Mouse (Mus musculus): ENCODE data around the gene Il11. TPM values are rescaled to one million over a fixed set of nuclear protein-coding genes. Genes with fewer than 3 reads are reported as not detected.

The Il11 gene
- not detected for polyA plus RNA-seq (2014; fragmentation: Illumina TruSeq; extraction: RNeasy Lipid Tissue Mini Kit (QIAGEN cat#74804); ENCODE audit: low read depth, low replicate concordance)

DNA sequence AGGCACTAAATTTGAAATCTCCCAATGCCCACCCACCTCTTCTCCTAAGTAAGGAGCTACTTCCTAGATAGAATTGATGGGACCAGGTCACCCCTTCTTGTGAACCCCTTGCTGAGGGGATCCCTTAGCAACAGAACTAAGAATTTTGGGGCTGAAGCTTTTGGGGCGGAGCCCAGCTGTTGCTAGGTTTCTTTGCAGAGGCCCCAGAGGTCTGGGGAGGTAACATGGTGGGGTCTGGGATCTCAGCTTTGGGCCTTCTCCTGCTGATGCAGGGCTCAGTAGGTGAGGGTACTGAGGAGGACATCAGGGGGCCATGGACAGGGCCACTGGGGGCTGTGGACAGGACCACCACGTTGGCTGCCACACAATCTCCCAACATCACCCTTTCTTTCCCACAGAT is at the start of gene Il11, which contains the start of gene Tmem190:
Gene Il11, minus strand, starts transcription at position 101 of the 400 bp plus-strand sequence.
Gene Tmem190, plus strand, starts transcription at position 179 of the 400 bp plus-strand sequence.

DNA sequence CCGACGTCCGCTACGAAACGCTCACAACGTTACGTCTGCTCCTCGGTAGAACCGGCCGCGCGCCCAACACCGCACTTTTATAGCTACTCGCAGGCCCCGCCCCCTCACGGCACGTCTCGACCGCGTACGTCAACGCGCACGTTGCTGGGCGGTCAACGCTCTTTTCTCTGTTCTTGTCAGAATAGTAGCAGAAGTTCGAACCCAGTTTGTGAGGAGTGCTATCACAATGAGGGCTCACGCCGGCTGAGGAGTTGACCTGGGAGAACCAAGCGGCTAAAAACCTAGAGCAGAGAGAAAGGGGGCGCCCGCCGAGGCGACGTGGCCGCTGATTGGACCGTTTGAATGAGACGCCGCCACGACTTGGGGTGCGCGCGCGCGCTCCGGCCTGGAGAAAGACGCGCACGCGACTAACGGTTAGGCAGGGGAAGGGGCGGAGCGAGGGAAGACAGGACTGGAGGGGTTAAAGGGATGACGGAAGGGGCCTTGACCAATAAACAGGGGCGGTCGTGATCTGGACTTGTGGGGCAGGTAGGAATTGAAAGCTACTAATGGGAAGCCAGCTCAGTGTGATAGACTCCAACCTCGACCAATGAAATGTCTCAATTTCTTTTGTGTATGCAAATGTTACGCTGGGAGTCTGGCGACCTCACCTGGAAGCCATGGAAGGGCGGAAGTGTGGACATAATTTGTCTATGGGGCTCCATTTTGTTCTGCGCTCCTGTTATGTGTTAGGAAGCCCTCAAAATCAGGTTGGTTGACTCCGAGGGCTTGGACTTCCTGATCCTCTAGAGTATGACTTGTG is 29.8 kb upstream of the Il11 start, which contains the start of gene Ube2s:
Gene Ube2s, minus strand, starts transcription at position 288 of the 802 bp plus-strand sequence.

DNA sequence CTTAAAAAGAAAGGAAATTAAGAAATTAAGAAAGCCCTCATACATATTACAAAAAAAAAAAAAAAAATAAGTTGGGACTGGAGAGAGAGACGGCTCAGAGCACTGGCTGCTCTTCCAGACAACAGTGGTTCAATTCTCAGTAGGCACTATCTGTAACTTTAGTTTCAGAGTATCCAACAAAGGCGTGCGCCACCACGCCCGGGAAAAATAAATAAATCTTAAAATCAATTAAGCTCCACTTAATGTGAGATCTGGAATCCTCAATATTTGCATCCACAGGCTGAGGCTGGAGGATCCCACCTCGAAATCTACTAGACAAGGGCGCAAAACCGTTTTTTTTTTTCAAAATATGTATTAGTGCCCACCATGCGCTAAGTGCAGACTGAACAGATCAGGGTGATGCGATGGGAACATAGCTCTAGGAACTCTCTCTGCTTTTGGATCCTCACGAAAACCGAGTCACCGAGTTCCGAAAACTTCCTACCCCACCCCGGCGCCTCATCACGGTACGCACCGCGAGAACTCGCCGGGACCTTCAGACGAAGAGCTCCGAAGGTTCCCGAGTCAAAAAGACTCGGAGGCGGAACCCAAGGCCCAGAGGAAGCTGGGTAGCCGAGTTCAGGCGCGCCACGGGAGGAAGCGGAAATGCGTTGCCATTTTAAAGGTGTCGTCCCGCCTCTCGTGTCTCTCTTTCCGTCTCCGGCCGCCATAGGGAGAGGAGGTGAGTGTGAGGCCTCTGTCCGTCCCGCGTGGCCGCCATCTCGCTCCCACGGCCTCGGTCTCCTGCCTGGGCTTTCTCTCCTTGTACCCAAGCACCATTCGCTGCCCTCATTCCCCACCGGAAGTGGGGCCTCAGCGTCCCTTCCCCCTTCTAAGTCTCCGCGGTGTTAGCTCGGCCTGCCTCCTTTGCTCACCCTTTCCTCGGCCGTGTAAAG is 9.9 kb upstream of the Il11 start, which contains the start of gene Rpl28:
Gene Rpl28, plus strand, starts transcription at position 597 of the 935 bp plus-strand sequence.

DNA sequence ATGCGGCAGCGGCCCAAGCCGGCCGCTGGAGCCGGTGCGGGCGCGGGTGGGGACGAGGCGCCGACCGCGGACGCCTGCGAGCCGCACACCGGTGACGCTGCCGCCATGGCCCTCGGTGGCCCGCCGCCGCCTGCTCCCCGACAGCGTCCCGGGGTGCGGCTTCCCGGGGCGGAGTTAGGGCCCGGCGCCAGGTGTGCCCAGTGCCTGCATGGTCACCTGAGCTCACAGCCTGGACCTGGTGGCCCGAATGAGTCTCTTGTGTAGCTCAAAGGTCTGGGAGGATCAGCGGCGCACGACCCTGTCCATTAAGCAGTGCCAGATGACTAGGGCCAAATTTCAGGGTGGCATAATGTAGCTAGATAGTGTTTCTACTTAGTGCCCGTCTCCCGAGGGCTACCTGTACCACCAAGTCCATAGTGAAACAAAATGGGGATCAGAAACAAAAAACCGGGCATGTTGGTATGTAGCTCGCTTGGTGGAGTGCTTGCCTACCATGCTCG is 6.8 kb upstream of the Il11 start, which contains the start of gene Tmem238:
Gene Tmem238, minus strand, starts transcription at position 221 of the 500 bp plus-strand sequence.

DNA sequence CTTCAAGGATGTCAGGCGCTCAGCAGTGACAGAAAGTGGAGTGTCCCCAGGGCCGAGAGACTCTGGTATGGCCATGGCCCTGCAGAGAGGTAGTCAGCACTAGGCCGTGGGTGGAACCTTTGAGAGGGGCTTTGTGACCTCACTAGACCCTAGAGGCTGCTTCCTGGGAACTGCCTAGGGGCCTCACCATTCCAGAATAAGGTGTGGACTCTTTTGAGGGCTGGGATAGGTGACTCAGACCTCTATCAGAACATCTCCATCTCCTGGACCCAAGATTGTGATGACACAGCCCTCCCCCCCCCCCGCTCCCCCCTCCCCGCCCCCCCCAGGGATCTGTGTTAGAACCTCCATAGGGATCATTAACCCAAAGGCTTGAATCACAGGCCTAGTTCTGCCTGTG is 11.5 kb downstream of the Il11 start, which contains the start of gene Fam71e2:
Gene Fam71e2, minus strand, starts transcription at position 101 of the 400 bp plus-strand sequence.

DNA sequence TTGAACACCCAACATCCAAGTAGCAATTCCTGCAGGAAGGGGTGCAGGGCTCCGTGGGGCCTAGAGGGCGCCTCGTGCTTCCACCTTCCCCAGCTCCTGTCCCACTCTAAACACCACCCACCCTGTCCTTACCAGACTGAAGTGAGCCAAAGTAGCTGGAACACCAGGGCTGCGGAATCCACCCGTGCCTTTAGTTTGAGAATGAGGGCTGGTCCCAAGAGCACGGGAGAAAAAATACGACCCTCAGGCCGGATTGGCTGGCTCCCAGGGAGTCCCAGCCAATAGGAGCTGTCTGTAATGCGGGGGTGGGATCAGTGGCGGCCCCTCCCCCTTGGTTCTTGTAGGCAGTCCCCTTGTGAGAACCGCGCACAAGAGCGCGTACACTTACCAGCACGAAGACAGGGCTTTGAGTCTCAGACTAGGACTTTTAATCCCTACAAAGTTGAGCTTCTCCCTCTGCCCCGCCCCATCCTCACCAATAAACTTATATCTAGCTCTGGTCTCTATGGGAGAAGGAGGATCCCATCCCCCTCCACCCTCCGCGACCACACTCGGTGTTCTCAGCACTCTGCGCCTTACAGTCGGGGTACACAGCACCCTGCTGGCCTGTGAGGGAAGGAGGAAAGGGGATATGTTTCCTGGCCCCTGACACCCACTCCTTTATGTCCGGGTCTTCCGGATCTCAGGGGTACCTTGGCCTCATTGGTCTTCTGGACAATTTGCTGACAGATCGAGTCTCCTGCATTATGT is 29.7 kb downstream of the Il11 start, which contains the start of gene Cox6b2:
Gene Cox6b2, minus strand, starts transcription at position 274 of the 750 bp plus-strand sequence.

DNA sequence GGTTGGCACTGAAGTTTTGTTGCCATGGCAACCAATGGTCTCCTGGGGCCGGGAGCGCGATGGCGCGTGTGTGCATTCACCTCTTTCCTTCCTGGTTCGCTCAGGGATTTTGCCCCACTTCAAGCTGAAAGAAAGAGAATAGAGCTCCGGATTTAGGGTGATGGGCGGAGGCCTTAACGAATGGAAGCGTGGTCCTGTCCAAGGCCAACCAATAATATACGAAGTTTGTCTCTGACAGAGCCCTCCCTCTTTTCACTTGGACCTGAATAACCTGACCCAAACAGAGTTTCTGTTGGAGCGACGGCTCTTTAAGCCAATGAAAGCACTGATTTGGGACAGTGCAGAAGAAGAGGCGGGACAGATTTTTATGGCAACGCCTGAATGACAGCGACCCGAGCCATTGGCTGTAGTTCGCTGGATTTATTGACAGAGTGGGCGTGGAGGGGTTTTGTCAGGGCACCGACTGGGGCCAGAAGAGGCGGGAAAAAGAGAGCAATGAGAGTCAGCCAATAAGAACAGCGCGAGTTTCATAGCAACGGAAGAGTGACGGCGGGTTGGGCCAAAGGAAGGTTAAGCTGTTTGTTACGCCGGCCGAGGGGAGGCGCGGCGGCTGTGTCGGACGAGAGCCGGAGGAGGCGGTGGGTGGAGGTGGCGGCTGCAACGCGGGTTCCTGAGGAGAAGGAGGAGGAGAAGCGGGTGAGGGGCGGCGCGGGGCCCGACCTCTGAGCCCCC is 42.9 kb downstream of the Il11 start, which contains the start of gene Kmt5c:
Gene Kmt5c, plus strand, starts transcription at position 572 of the 732 bp plus-strand sequence.

DNA sequence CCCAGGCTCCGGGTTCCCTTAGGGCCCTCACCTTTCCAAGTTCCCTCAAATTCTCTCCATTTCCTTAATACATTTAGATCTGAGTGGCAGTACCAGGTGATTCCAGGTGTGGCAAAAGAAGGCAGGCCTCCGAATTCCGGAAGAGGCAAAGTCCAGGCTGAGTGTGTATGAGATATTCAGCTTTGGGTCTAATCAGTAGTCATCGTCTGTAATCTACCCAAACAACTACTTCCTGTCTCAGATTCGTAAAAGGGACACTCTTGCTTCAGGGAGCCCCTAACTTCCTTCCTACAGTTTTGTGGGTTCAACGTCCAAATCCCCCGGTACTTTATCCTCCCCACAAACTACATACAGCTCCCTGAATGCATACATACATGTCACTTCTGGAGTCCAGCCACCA is 57.5 kb downstream of the Il11 start, which contains the start of gene Tmem150b:
Gene Tmem150b, minus strand, starts transcription at position 81 of the 400 bp plus-strand sequence.

Other genes with a start within 250 kb of the Il11 start
- gene Syt5, start 235.3 kb downstream of the Il11 start, polyA plus RNA-seq (2014; fragmentation: Illumina TruSeq; extraction: RNeasy Lipid Tissue Mini Kit (QIAGEN cat#74804); ENCODE audit: low read depth, low replicate concordance), result 1.2 TPM
- not detected for gene Ptprh, start 178.8 kb downstream of the Il11 start, polyA plus RNA-seq (2014; fragmentation: Illumina TruSeq; extraction: RNeasy Lipid Tissue Mini Kit (QIAGEN cat#74804); ENCODE audit: low read depth, low replicate concordance)
- 0.99 TPM for gene Tmem86b, start 151.4 kb downstream of the Il11 start, polyA plus RNA-seq (2014; fragmentation: Illumina TruSeq; extraction: RNeasy Lipid Tissue Mini Kit (QIAGEN cat#74804); ENCODE audit: low read depth, low replicate concordance)
- 11.8 TPM for gene Ppp6r1, start 123.8 kb downstream of the Il11 start, polyA plus RNA-seq (2014; fragmentation: Illumina TruSeq; extraction: RNeasy Lipid Tissue Mini Kit (QIAGEN cat#74804); ENCODE audit: low read depth, low replicate concordance)
- gene Hspbp1, start 97.8 kb downstream of the Il11 start, polyA plus RNA-seq (2014; fragmentation: Illumina TruSeq; extraction: RNeasy Lipid Tissue Mini Kit (QIAGEN cat#74804); ENCODE audit: low read depth, low replicate concordance), result not detected
- 0.35 TPM for gene Brsk1, start 92.3 kb downstream of the Il11 start, polyA plus RNA-seq (2014; fragmentation: Illumina TruSeq; extraction: RNeasy Lipid Tissue Mini Kit (QIAGEN cat#74804); ENCODE audit: low read depth, low replicate concordance)
- not detected for gene Tmem150b, start 57.6 kb downstream of the Il11 start, polyA plus RNA-seq (2014; fragmentation: Illumina TruSeq; extraction: RNeasy Lipid Tissue Mini Kit (QIAGEN cat#74804); ENCODE audit: low read depth, low replicate concordance)
- 1.4 TPM for gene Kmt5c, start 42.7 kb downstream of the Il11 start, polyA plus RNA-seq (2014; fragmentation: Illumina TruSeq; extraction: RNeasy Lipid Tissue Mini Kit (QIAGEN cat#74804); ENCODE audit: low read depth, low replicate concordance)
- not detected for gene Cox6b2, start 29.8 kb downstream of the Il11 start, polyA plus RNA-seq (2014; fragmentation: Illumina TruSeq; extraction: RNeasy Lipid Tissue Mini Kit (QIAGEN cat#74804); ENCODE audit: low read depth, low replicate concordance)
- not detected for gene Fam71e2, start 11.6 kb downstream of the Il11 start, polyA plus RNA-seq (2014; fragmentation: Illumina TruSeq; extraction: RNeasy Lipid Tissue Mini Kit (QIAGEN cat#74804); ENCODE audit: low read depth, low replicate concordance)
- not detected for gene Tmem190, start 78 bp upstream of the Il11 start, polyA plus RNA-seq (2014; fragmentation: Illumina TruSeq; extraction: RNeasy Lipid Tissue Mini Kit (QIAGEN cat#74804); ENCODE audit: low read depth, low replicate concordance)
- gene Tmem238, start 6.8 kb upstream of the Il11 start, polyA plus RNA-seq (2014; fragmentation: Illumina TruSeq; extraction: RNeasy Lipid Tissue Mini Kit (QIAGEN cat#74804); ENCODE audit: low read depth, low replicate concordance), result 0.76 TPM
- 12.7 TPM for gene Rpl28, start 10.0 kb upstream of the Il11 start, polyA plus RNA-seq (2014; fragmentation: Illumina TruSeq; extraction: RNeasy Lipid Tissue Mini Kit (QIAGEN cat#74804); ENCODE audit: low read depth, low replicate concordance)
- 4.3 TPM for gene Ube2s, start 29.7 kb upstream of the Il11 start, polyA plus RNA-seq (2014; fragmentation: Illumina TruSeq; extraction: RNeasy Lipid Tissue Mini Kit (QIAGEN cat#74804); ENCODE audit: low read depth, low replicate concordance)
- gene Shisa7, start 61.8 kb upstream of the Il11 start, polyA plus RNA-seq (2014; fragmentation: Illumina TruSeq; extraction: RNeasy Lipid Tissue Mini Kit (QIAGEN cat#74804); ENCODE audit: low read depth, low replicate concordance), result 1.0 TPM
- 3.3 TPM for gene Isoc2b, start 87.4 kb upstream of the Il11 start, polyA plus RNA-seq (2014; fragmentation: Illumina TruSeq; extraction: RNeasy Lipid Tissue Mini Kit (QIAGEN cat#74804); ENCODE audit: low read depth, low replicate concordance)
- 2.7 TPM for gene Isoc2a, start 94.3 kb upstream of the Il11 start, polyA plus RNA-seq (2014; fragmentation: Illumina TruSeq; extraction: RNeasy Lipid Tissue Mini Kit (QIAGEN cat#74804); ENCODE audit: low read depth, low replicate concordance)
- not detected for gene Gm36210, start 123.7 kb upstream of the Il11 start, polyA plus RNA-seq (2014; fragmentation: Illumina TruSeq; extraction: RNeasy Lipid Tissue Mini Kit (QIAGEN cat#74804); ENCODE audit: low read depth, low replicate concordance)
- not detected for gene Zfp628, start 132.4 kb upstream of the Il11 start, polyA plus RNA-seq (2014; fragmentation: Illumina TruSeq; extraction: RNeasy Lipid Tissue Mini Kit (QIAGEN cat#74804); ENCODE audit: low read depth, low replicate concordance)
- gene Nat14, start 139.2 kb upstream of the Il11 start, polyA plus RNA-seq (2014; fragmentation: Illumina TruSeq; extraction: RNeasy Lipid Tissue Mini Kit (QIAGEN cat#74804); ENCODE audit: low read depth, low replicate concordance), result 1.2 TPM
- not detected for gene Ssc5d, start 142.9 kb upstream of the Il11 start, polyA plus RNA-seq (2014; fragmentation: Illumina TruSeq; extraction: RNeasy Lipid Tissue Mini Kit (QIAGEN cat#74804); ENCODE audit: low read depth, low replicate concordance)
- gene Sbk2, start 181.5 kb upstream of the Il11 start, polyA plus RNA-seq (2014; fragmentation: Illumina TruSeq; extraction: RNeasy Lipid Tissue Mini Kit (QIAGEN cat#74804); ENCODE audit: low read depth, low replicate concordance), result not detected
- not detected for gene Sbk3, start 188.3 kb upstream of the Il11 start, polyA plus RNA-seq (2014; fragmentation: Illumina TruSeq; extraction: RNeasy Lipid Tissue Mini Kit (QIAGEN cat#74804); ENCODE audit: low read depth, low replicate concordance)
- 7.5 TPM for gene Zfp579, start 213.3 kb upstream of the Il11 start, polyA plus RNA-seq (2014; fragmentation: Illumina TruSeq; extraction: RNeasy Lipid Tissue Mini Kit (QIAGEN cat#74804); ENCODE audit: low read depth, low replicate concordance)
- not detected for gene Zfp524, start 231.6 kb upstream of the Il11 start, polyA plus RNA-seq (2014; fragmentation: Illumina TruSeq; extraction: RNeasy Lipid Tissue Mini Kit (QIAGEN cat#74804); ENCODE audit: low read depth, low replicate concordance)
- 12.4 TPM for gene Fiz1, start 231.8 kb upstream of the Il11 start, polyA plus RNA-seq (2014; fragmentation: Illumina TruSeq; extraction: RNeasy Lipid Tissue Mini Kit (QIAGEN cat#74804); ENCODE audit: low read depth, low replicate concordance)
- not detected for gene Gm44973, start 232.6 kb upstream of the Il11 start, polyA plus RNA-seq (2014; fragmentation: Illumina TruSeq; extraction: RNeasy Lipid Tissue Mini Kit (QIAGEN cat#74804); ENCODE audit: low read depth, low replicate concordance)
- gene Zfp865, start 237.5 kb upstream of the Il11 start, polyA plus RNA-seq (2014; fragmentation: Illumina TruSeq; extraction: RNeasy Lipid Tissue Mini Kit (QIAGEN cat#74804); ENCODE audit: low read depth, low replicate concordance), result 4.8 TPM
- gene Ccdc106, start 237.7 kb upstream of the Il11 start, polyA plus RNA-seq (2014; fragmentation: Illumina TruSeq; extraction: RNeasy Lipid Tissue Mini Kit (QIAGEN cat#74804); ENCODE audit: low read depth, low replicate concordance), result not detected